Mouse (Mus musculus) heart, embryonic 16.5 days (tissue): Measurements from ENCODE around the gene Hint2. TPM values are rescaled to one million over a fixed set of nuclear protein-coding genes. Genes with fewer than 3 reads are reported as not detected.

Source experiments
- ATAC-seq: fragments of 200-750 bp; cut with Nextera tagmentation; replicated peaks from 2 replicates; pipeline ENCODE4 v1.8.0; 2017; ENCODE audit warnings: moderate number of reproducible peaks; ENCODE audit not compliant: insufficient read depth, low FRiP score; ENCODE audit errors: extremely low read depth
- H3K27ac ChIP-seq: fragments of 300-500 bp; sonication (generic); 2 replicates; pipeline ENCODE4 v1.5.1; 2014; ENCODE audit warnings: mild to moderate bottlenecking, low read length, control low read depth, moderate library complexity
- H3K27me3 ChIP-seq: fragments of 300-500 bp; sonication (generic); 2 replicates; pipeline ENCODE4 v1.6.1; 2014; ENCODE audit warnings: low read length, mixed read lengths; ENCODE audit not compliant: control insufficient read depth, insufficient read depth
- H3K36me3 ChIP-seq: fragments of 300-500 bp; sonication (generic); 2 replicates; pipeline ENCODE4 v1.6.1; 2014; ENCODE audit not compliant: control insufficient read depth, insufficient read depth
- H3K4me1 ChIP-seq: fragments of 300-500 bp; sonication (generic); 2 replicates; pipeline ENCODE4 v1.6.1; 2014; ENCODE audit warnings: low read length, mixed read lengths; ENCODE audit not compliant: control insufficient read depth, insufficient read depth
- H3K4me2 ChIP-seq: fragments of 300-500 bp; sonication (generic); 2 replicates; pipeline ENCODE4 v1.6.1; 2014; ENCODE audit warnings: low read depth, mild to moderate bottlenecking, control low read depth, low read length
- H3K4me3 ChIP-seq: fragments of 300-500 bp; sonication (generic); 2 replicates; pipeline ENCODE4 v1.5.1; 2014; ENCODE audit warnings: mild to moderate bottlenecking, control low read depth, low read length
- H3K9ac ChIP-seq: fragments of 300-500 bp; sonication (generic); 2 replicates; pipeline ENCODE4 v1.6.1; 2014; ENCODE audit warnings: low read length, control low read depth
- H3K9me3 ChIP-seq: fragments of 300-500 bp; sonication (generic); replicated peaks from 2 replicates; pipeline ENCODE4 v1.6.1; 2016; ENCODE audit warnings: low read length; ENCODE audit not compliant: control insufficient read depth
- WGBS: fragments of 180-500 bp; shearing (Covaris S2); extraction: QIAGEN DNeasy Blood & Tissue Kit; methylation state at CpG from one replicate; pipeline ENCODE4 v1.1.7; 2014; 5-methylcytosine and 5-hydroxymethylcytosine counted together
- polyA plus RNA-seq: library from polyadenylated mRNA; unstranded; fragments of >200 nt; fragmentation: Nextera tagmentation; extraction: Ambion mirVana; gene quantifications from 2 replicates; pipeline ENCODE4 v1.2.1, GENCODE M21; 2015

Gene Hint2
- polyA plus RNA-seq, 1 experiment from 2014 or later = 172 TPM

DNA sequence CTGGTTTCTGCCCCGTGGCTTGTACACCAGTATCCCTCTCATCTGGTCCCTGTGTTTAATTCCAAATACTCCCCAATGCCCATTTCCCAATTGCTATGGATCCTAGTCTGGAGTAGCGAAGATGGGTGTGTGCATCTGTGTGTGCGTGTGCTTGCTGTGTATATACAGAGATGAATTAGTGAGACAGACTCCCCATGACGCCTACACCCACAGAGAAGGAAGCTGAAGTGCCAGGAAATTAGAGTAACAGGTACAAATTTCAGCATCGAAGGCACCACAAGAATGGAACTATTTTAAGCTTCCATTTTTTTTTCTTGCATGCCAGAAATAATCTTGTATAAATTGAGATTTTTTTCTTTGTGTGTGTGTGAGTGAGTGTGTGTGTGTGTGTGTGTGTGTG is 34.8 kb upstream of the Hint2 start:
- no peak overlapping the region for H3K27ac ChIP-seq
- 67% methylated on average over 5 of the region's 5 CpGs for WGBS
- H3K9ac ChIP-seq = no peak overlapping the region
- H3K36me3 ChIP-seq = no peaks in the 10 kb centered on the region
- H3K4me1 ChIP-seq = peaks cover 19% of the 10 kb centered on the region
- no peak for ATAC-seq
- no peak overlapping the region for H3K4me3 ChIP-seq
- H3K9me3 ChIP-seq = no peaks in the 10 kb centered on the region
- H3K27me3 ChIP-seq = no peaks in the 10 kb centered on the region
- no peak overlapping the region for H3K4me2 ChIP-seq

DNA sequence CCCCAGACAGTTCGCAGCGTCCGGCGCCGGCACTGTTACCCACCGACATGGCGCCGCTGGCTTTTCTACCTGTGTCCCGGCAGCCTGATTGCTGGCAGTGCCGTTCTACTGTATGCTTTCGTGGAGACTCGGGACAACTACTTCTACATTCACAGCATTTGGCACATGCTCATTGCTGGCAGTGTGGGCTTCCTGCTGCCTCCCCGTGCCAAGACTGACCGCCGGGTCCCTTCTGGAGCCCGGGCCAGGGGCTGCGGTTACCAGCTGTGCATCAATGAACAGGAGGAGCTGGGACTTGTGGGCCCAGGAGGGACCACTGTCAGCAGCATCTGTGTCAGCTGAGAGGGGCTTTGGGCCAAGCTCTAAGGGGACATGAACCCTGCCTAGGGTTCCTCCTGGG is 33.8 kb upstream of the Hint2 start:
- no peaks in the 10 kb centered on the region for H3K27me3 ChIP-seq
- H3K4me2 ChIP-seq = no peak overlapping the region
- H3K9ac ChIP-seq = no peak overlapping the region
- H3K4me1 ChIP-seq = peaks cover 13% of the 10 kb centered on the region
- 91% methylated on average over 17 of the region's 17 CpGs for WGBS
- H3K9me3 ChIP-seq = no peaks in the 10 kb centered on the region
- no peaks in the 10 kb centered on the region for H3K36me3 ChIP-seq
- H3K4me3 ChIP-seq = no peak overlapping the region
- no peak for ATAC-seq
- H3K27ac ChIP-seq = no peak overlapping the region

DNA sequence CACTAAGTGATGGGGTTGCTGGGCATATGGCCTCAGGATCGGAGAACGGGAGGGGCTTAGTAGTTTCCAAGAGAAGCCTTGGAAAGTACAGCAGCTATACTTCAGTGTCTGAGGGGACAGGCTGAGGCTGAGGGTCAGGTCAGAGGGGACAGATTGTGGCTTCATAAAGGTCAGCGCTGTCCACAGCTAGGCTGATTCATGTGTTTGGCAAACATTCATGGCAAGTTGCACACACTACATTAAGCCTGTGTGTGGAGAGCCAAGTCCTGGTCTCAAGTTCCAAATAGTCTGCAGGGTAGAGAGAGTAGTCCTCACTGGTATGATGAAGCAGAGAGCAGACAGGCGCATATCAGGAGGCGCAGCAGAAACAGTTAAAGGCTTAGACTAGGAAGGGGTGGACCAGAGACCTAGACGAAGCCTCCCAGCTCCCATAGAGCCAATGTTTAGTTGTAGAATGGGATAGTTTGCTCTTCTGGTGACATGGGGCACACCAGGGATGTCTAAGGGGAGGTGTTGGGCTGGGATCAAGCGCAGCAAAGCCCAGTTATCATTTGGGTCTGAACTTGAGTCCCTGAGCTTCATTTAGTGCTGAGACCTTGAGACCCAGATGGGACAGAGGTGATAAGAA is 23.3 kb upstream of the Hint2 start:
- no peak for ATAC-seq
- 85% methylated on average over 7 of the region's 7 CpGs for WGBS

DNA sequence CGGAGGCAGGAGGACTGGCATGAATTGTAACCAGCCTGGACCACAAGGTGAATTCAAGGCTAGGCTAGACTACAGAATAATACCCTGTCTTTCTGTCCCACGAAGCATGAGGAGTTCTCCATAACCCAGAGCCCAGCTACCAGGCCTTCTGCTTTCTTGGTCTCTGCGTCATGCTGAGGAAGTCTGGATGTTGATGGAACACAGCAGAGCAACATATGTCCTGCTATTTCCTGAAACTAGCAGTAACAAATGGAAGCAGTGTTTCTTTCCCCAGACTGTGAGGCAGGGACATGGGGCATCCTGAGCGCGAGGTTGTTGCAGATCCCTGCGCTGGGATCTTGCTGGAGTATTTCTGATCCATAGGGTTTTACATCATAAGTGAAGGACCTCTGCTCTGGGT is 22.3 kb upstream of the Hint2 start:
- Histone ChIP-seq H3K4me1 (no peaks in the 10 kb centered on the region), H3K4me3 (no peak overlapping the region), H3K9me3 (no peaks in the 10 kb centered on the region), H3K27ac (no peak overlapping the region), H3K9ac (no peak overlapping the region), H3K27me3 (no peaks in the 10 kb centered on the region), H3K36me3 (0 out of 2 replicates have a peak, but pooled peaks cover 2% of the 10 kb centered on the region), H3K4me2 (no peak overlapping the region)
- no peak for ATAC-seq
- 89% methylated on average over 6 of the region's 6 CpGs for WGBS

More for the DNA sequence above, 23.3 kb upstream of the Hint2 start:
- no peak overlapping the region for H3K9ac ChIP-seq
- H3K4me1 ChIP-seq = no peaks in the 10 kb centered on the region
- H3K4me2 ChIP-seq = no peak overlapping the region
- H3K36me3 ChIP-seq = 0 out of 2 replicates have a peak, but pooled peaks cover 2% of the 10 kb centered on the region
- no peaks in the 10 kb centered on the region for H3K27me3 ChIP-seq
- no peaks in the 10 kb centered on the region for H3K9me3 ChIP-seq
- H3K27ac ChIP-seq = no peak overlapping the region
- no peak overlapping the region for H3K4me3 ChIP-seq

DNA sequence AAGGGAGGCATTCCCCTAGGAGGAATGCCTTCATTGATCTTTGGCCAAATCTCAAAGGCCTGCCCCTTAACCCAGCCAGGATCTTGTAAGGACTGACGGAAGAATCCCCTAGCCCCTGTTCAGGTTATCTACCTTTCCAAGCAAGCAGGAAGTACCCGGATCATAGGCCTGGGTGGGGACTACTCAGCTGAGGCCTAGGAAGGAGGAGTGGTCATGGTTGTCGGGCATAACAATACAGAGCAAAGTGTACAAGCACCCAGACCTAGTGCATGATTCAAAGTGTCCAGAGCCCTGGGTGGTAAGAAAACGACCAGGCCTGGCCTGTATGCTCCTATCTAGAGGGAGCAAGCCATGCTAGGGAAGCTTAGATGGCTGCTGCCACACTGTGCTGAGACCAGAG is 19.3 kb upstream of the Hint2 start:
- Histone ChIP-seq H3K4me1 (peaks cover 3% of the 10 kb centered on the region; the same call in 1 of the 2 replicates), H3K36me3 (no peaks in the 10 kb centered on the region), H3K4me2 (no peak overlapping the region), H3K9ac (no peak overlapping the region), H3K4me3 (no peak overlapping the region), H3K27ac (no peak overlapping the region), H3K27me3 (no peaks in the 10 kb centered on the region), H3K9me3 (no peaks in the 10 kb centered on the region)
- ATAC-seq = no peak
- 78% methylated on average over 4 of the region's 4 CpGs for WGBS

DNA sequence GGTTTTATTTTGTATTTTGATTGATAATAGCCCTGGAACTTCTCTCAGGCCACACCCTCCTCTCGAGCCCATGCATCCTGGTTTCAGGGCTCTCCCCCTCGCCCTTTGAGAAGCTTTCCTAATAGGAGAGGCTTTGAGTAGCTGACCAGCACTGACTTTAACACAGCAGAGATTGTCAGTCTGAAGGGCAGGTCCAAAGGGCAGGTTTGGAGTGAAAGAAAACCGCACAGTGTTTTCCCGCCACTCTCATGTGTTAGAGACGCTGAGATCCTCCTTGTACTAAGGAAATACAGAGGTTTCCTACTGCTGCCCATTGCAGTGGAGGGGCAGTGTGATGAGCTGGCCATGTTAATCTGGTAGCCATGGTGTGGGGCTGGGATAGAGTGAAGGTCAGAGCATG is 18.7 kb upstream of the Hint2 start:
- Histone ChIP-seq H3K9ac (no peak overlapping the region), H3K4me1 (peaks cover 7% of the 10 kb centered on the region), H3K9me3 (no peaks in the 10 kb centered on the region), H3K27ac (no peak overlapping the region), H3K4me2 (no peak overlapping the region), H3K27me3 (no peaks in the 10 kb centered on the region), H3K4me3 (no peak overlapping the region), H3K36me3 (no peaks in the 10 kb centered on the region)
- no peak for ATAC-seq
- 80% methylated on average over 5 of the region's 5 CpGs for WGBS

DNA sequence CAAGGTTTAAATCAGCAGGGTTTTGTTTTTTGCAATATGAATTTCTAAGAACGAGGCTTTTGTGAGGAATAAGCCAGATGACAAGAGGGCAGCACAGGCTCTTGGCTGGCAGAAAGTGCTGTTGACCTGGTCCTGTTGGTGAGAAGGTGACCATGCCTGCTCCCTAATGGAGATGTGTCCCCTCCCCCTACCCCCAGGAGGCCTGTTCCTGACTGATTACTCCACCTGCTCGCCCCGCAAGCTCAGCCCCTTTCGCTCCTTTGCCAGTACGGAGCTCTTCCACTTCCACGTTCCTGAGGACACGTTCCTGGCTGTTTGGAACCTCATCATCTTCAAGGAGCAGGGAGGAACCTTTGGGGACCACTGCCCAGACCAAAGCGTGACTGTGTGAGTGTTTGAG is 17.4 kb upstream of the Hint2 start:
- Histone ChIP-seq H3K9me3 (no peaks in the 10 kb centered on the region), H3K9ac (no peak overlapping the region), H3K36me3 (no peaks in the 10 kb centered on the region), H3K4me3 (no peak overlapping the region), H3K27me3 (no peaks in the 10 kb centered on the region), H3K4me2 (no peak overlapping the region), H3K4me1 (peaks cover 12% of the 10 kb centered on the region), H3K27ac (no peak overlapping the region)
- 80% methylated on average over 8 of the region's 8 CpGs for WGBS
- no peak for ATAC-seq

DNA sequence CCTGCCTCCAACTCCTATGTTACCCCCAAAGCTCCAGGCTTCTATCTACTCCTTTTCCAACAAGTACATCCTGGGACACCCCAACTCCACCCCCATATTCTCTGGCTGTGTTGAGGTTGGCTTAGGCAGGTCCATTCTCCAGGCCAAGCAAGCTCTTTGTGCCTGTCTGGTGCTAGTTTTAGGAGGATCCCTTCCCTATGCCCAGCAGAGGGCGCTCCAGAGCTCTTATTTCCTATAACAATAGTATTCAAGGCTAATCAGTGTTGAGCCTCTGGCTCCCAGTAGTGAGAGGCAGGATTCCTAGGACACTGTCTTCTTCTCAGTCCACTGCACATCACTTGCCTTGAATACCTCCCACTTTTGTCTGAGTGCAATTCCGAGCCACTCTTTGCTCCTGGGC is 15.8 kb upstream of the Hint2 start:
- Histone ChIP-seq H3K4me1 (peaks cover 12% of the 10 kb centered on the region), H3K36me3 (no peaks in the 10 kb centered on the region), H3K4me3 (no peak overlapping the region), H3K9ac (no peak overlapping the region), H3K4me2 (no peak overlapping the region), H3K27ac (no peak overlapping the region), H3K27me3 (no peaks in the 10 kb centered on the region), H3K9me3 (no peaks in the 10 kb centered on the region)
- ATAC-seq = no peak
- 8% methylated on average over 2 of the region's 2 CpGs for WGBS

DNA sequence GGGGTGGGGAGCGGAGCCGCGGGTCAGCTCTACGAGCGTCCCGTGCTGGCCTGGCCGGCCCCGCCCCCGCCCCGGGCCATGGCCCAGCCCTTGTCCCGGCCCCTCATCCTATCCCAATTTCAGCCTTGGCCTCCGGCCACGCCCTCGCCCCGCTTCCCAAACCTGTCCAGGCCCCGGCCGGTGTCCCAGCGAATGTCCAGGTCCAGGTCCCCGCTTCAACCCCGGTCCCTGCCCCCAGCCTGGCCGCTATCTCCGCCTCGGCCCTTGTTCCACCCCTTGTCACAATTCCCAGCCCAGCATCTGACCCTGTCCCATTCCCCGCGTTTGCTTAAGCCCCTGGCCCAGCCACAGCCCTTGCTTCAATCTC is 13.1 kb upstream of the Hint2 start:
- H3K27ac ChIP-seq = peak overlapping the region; percentile 38

More for the DNA sequence above, 13.1 kb upstream of the Hint2 start:
- peak overlapping the region; percentile 62 for H3K4me2 ChIP-seq
- no peaks in the 10 kb centered on the region for H3K9me3 ChIP-seq
- no peaks in the 10 kb centered on the region for H3K36me3 ChIP-seq
- peak overlapping the region; percentile 66 for H3K4me3 ChIP-seq
- peak; percentile 77 for ATAC-seq
- H3K9ac ChIP-seq = peak overlapping the region; percentile 86
- WGBS = 2% methylated on average over 21 of the region's 25 CpGs
- H3K4me1 ChIP-seq = peaks cover 12% of the 10 kb centered on the region
- H3K27me3 ChIP-seq = peaks cover 5% of the 10 kb centered on the region; the same call in 1 of the 2 replicates
